Mouse (Mus musculus): Measurements from ENCODE around the gene Tnik.

DNA sequence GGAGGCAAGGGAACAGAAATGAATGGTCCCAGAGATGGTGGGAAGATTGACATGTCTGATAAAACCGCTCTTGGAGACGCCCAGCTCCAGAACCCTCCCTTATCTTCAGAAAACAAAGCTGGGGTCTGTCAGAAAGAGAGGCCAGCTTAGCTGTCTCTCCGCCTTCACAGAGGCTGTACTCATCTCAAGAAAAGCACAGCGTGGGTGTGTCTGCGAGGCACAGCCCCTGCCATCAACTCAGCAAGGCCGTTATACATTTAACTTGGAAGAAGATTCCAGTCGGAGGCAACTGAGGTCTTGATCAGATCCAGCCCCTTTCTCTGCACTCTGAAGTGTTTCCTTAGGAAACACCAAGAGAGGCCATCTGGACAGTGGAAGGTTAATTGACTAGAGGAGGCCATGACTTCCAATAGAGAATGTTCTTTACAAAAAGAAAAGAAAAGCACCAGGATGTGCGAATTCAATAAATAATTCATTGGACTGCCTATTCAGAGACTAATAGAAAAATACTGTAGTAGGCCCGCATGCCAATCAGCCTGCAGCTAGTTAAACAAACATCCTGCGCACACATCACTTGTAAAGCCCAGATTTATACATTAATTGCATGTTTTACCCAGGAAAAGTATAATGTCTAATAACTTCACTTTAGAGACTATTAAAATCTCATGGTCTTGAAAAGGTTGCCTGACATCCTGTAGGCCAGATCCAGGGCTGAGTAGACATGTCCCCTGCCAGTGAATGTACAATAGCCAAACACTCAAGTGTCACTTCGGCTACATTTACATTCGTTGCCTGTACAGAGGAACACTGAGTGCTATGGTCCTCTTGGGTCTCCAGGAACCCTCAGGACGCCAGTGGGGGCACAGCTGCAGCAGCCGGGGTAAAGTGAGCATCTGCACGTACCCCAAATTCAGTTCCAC lies 38.3 kb upstream of the Tnik start:
- no peak for TF ChIP-seq CTCF (IDR thresholded peaks at IDR 0.05; ENCODE audit: insufficient read depth, low read depth, low read length)
- no peak for TF ChIP-seq POLR2A (IDR thresholded peaks at IDR 0.05; ENCODE audit: insufficient read depth, low read depth, low read length)

Measured in olfactory bulb, adult 2 months (tissue).